31 mouse cellular contexts compared by ENCODE assay signal in the genomic region with DNA sequence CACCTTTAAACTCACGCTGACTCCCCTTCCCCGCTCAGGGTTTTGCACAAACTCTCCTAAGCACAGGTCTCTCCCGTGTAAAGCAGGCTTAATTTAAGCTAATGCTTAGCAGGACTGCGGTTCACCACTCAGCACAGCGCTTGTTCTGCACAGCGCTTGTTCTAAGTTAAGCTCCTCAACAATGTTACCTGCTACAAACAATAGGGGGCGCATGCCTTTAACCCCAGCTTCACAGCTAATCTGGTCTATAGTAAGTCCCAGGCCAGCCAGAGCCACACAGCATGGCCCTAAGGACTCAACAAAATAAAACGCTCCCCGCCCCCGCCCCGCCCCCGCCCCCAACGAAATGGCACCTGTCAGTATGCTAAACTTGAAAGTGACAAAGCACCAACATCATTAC. TPM values are rescaled to one million over a fixed set of nuclear protein-coding genes. Genes with fewer than 3 reads are reported as not detected.
"Had no signal": no experiment of that assay in that cellular context is flagged by ENCODE, and none has a peak within 500 bp of the region (broad histone marks: within the 10 kb centered on the region; RNA-seq: fewer than 3 reads in every experiment).

No protein-coding gene starts in this region.

RNA-seq across cellular contexts. Expression of a gene that starts 5.1 kb away (rescaled TPM):
- total RNA-seq: hematopoietic stem cell, adult 5-6 weeks had no signal

RNA-seq across cellular contexts. Expression of a gene that starts 26.9 kb away (rescaled TPM):
- total RNA-seq: heart, postnatal 10 days; heart, postnatal 14 days; heart, postnatal 25 days; heart, postnatal 36 days; heart, postnatal 4 days; hematopoietic stem cell, adult 5-6 weeks; hindbrain, postnatal 0 days; layer of hippocampus, adult 18-20 months; layer of hippocampus, adult 2 months; layer of hippocampus, adult 8-10 months; layer of hippocampus, postnatal 10 days; layer of hippocampus, postnatal 14 days; layer of hippocampus, postnatal 25 days; layer of hippocampus, postnatal 36 days had no signal
- polyA plus RNA-seq: heart, embryonic 10.5 days; heart, embryonic 11.5 days; heart, embryonic 12.5 days; heart, embryonic 13.5 days; heart, embryonic 14.5 days; heart, embryonic 15.5 days; heart, embryonic 16.5 days; heart, postnatal 0 days; hindbrain, embryonic 11.5 days; hindbrain, embryonic 16.5 days; inflammation-experienced regulatory T-cells, adult 6 months; kidney, adult 2 months; kidney, embryonic 14.5 days; kidney, embryonic 15.5 days; kidney, embryonic 16.5 days; kidney, postnatal 0 days; large intestine, adult 2 months had no signal
